Mouse (Mus musculus) heart, postnatal 0 days (tissue): ENCODE results near the gene Phldb3. TPM values are rescaled to one million over a fixed set of nuclear protein-coding genes. Genes with fewer than 3 reads are reported as not detected.
A peak's percentile ranks its signal among the peaks of the same experiment; 100 is the strongest.

Experiments
- ATAC-seq: fragments of 200-750 bp; cut with Nextera tagmentation; 2 replicates; pipeline ENCODE4 v1.8.0; 2017; ENCODE audit warnings: low read depth, moderate number of reproducible peaks, moderate library complexity; ENCODE audit not compliant: insufficient read depth
- DNase-seq: peaks from one replicate; pipeline ENCODE4 v3.0.0-alpha.2; 2016; ENCODE audit warnings: low spot score
- H3K27ac ChIP-seq: fragments of 300-500 bp; sonication (generic); 2 replicates; pipeline ENCODE4 v1.5.1; 2014; ENCODE audit warnings: low read depth, mild to moderate bottlenecking
- H3K27me3 ChIP-seq: fragments of 300-500 bp; sonication (generic); 2 replicates; pipeline ENCODE4 v1.6.1; 2014; ENCODE audit warnings: low read length, mixed read lengths; ENCODE audit not compliant: control insufficient read depth, insufficient read depth
- H3K36me3 ChIP-seq: fragments of 300-500 bp; sonication (generic); replicated peaks from 2 replicates; pipeline ENCODE4 v1.6.1; 2014; ENCODE audit warnings: low read length, mixed read lengths; ENCODE audit not compliant: control insufficient read depth, insufficient read depth
- H3K4me1 ChIP-seq: fragments of 300-500 bp; sonication (generic); 2 replicates; pipeline ENCODE4 v1.6.1; 2014; ENCODE audit warnings: antibody characterized with exemption; ENCODE audit not compliant: control insufficient read depth, insufficient read depth
- H3K4me2 ChIP-seq: fragments of 300-500 bp; sonication (generic); 2 replicates; pipeline ENCODE4 v1.6.1; 2014; ENCODE audit warnings: low read depth, mild to moderate bottlenecking, low read length, moderate library complexity
- H3K4me3 ChIP-seq: fragments of 300-500 bp; sonication (generic); 2 replicates; pipeline ENCODE4 v1.5.1; 2014; ENCODE audit warnings: low read depth, low read length
- H3K9ac ChIP-seq: fragments of 300-500 bp; sonication (generic); replicated peaks from 2 replicates; pipeline ENCODE4 v1.6.1; 2014; ENCODE audit warnings: low read depth, low read length, mixed read lengths
- H3K9me3 ChIP-seq: fragments of 300-500 bp; sonication (generic); replicated peaks from 2 replicates; pipeline ENCODE4 v1.6.1; 2016; ENCODE audit warnings: low read length; ENCODE audit not compliant: control insufficient read depth
- CTCF ChIP-seq: IDR thresholded peaks from 2 replicates; pipeline ENCODE4 v1.5.1; 2016; ENCODE audit warnings: antibody characterized with exemption, control low read depth, low read depth
- EP300 ChIP-seq: IDR thresholded peaks from 2 replicates; pipeline ENCODE4 v1.6.1; 2016; ENCODE audit warnings: antibody characterized with exemption, low read depth
- WGBS: fragments of 180-500 bp; shearing (Covaris S2); extraction: QIAGEN DNeasy Blood & Tissue Kit; methylation state at CpG from one replicate; pipeline ENCODE4 v1.1.7; 2014; 5-methylcytosine and 5-hydroxymethylcytosine counted together
- polyA plus RNA-seq: library from polyadenylated mRNA; unstranded; fragments of >200 nt; fragmentation: Nextera tagmentation; extraction: Ambion mirVana; gene quantifications from 2 replicates; pipeline ENCODE4 v1.2.1, GENCODE M21; 2015
- total RNA-seq: library from RNA; depleted of rRNA; stranded (reverse); fragments of >200 nt; gene quantifications from 2 replicates; pipeline ENCODE4 v1.2.3, GENCODE M21; 2014; ENCODE audit warnings: low replicate concordance; rRNA removed

Gene Phldb3
- total RNA-seq (not detected in 2 replicates), polyA plus RNA-seq (not detected in 2 replicates)

GRCm38 (mm10) chr7:24610144-24610878, at the start of gene Phldb3:
Phldb3 (plus strand) TSS chr7:24610763.
- H3K27me3 ChIP-seq, result peaks cover 49% of the 10 kb centered on the region
- TF ChIP-seq CTCF (no peak), EP300 (no peak)
- DNase-seq, result no peak
- no peak within 1 kb of the TSS for H3K27ac ChIP-seq
- no peaks in the 10 kb centered on the region for H3K9me3 ChIP-seq
- no peak within 1 kb of the TSS for H3K9ac ChIP-seq
- 6% methylated on average over 27 of the region's 27 CpGs for WGBS
- peaks cover 3% of the 10 kb centered on the region; the same call in 1 of the 2 replicates for H3K4me1 ChIP-seq
- H3K36me3 ChIP-seq, result no peaks in the 10 kb centered on the region
- peak within 1 kb of the TSS; percentile 47 for H3K4me3 ChIP-seq
- no peak for ATAC-seq
- peak within 1 kb of the TSS; percentile 58 for H3K4me2 ChIP-seq

- H3K4me2 ChIP-seq, result no peak overlapping the region
- TF ChIP-seq EP300, result no peak
- no peak for TF ChIP-seq CTCF
- H3K9me3 ChIP-seq, result no peaks in the 10 kb centered on the region
- no peak overlapping the region for H3K9ac ChIP-seq
- H3K36me3 ChIP-seq, result peaks cover 43% of the 10 kb centered on the region
- H3K4me3 ChIP-seq, result no peak overlapping the region
- no peaks in the 10 kb centered on the region for H3K27me3 ChIP-seq
- no peaks in the 10 kb centered on the region for H3K4me1 ChIP-seq
- no peak for ATAC-seq
- no peak overlapping the region for H3K27ac ChIP-seq
- WGBS, result 90% methylated on average over 4 of the region's 4 CpGs
- DNase-seq, result no peak
Measured at GRCm38 (mm10) chr7:24561450-24561849, 49.1 kb upstream of the Phldb3 start.

GRCm38 (mm10) chr7:24563191-24563836, 47.2 kb upstream of the Phldb3 start:
- 87% methylated on average over 8 of the region's 8 CpGs for WGBS

GRCm38 (mm10) chr7:24563837-24564206, 46.7 kb upstream of the Phldb3 start:
- Histone ChIP-seq H3K27me3 (no peaks in the 10 kb centered on the region), H3K4me3 (no peak overlapping the region), H3K9me3 (no peaks in the 10 kb centered on the region), H3K4me1 (no peaks in the 10 kb centered on the region), H3K27ac (no peak overlapping the region), H3K4me2 (no peak overlapping the region), H3K36me3 (peaks cover 62% of the 10 kb centered on the region), H3K9ac (no peak overlapping the region)
- DNase-seq, result no peak
- no peak for ATAC-seq
- WGBS, result 84% methylated on average over 4 of the region's 4 CpGs
- TF ChIP-seq CTCF (no peak), EP300 (no peak)

More at GRCm38 (mm10) chr7:24563191-24563836, 47.2 kb upstream of the Phldb3 start:
- DNase-seq (no peak), ATAC-seq (no peak)
- H3K36me3 ChIP-seq, result peaks cover 57% of the 10 kb centered on the region
- H3K27ac ChIP-seq, result no peak overlapping the region
- no peak overlapping the region for H3K4me2 ChIP-seq
- H3K4me1 ChIP-seq, result no peaks in the 10 kb centered on the region
- no peaks in the 10 kb centered on the region for H3K27me3 ChIP-seq
- no peak overlapping the region for H3K9ac ChIP-seq
- no peaks in the 10 kb centered on the region for H3K9me3 ChIP-seq
- no peak overlapping the region for H3K4me3 ChIP-seq
- TF ChIP-seq EP300, result no peak
- no peak for TF ChIP-seq CTCF

- Histone ChIP-seq H3K4me2 (no peak overlapping the region), H3K9me3 (no peaks in the 10 kb centered on the region), H3K36me3 (peaks cover 63% of the 10 kb centered on the region), H3K27me3 (no peaks in the 10 kb centered on the region), H3K4me3 (no peak overlapping the region), H3K27ac (no peak overlapping the region), H3K9ac (no peak overlapping the region), H3K4me1 (no peaks in the 10 kb centered on the region)
- ATAC-seq (peak; percentile 57; the same call in 1 of the 2 replicates), DNase-seq (peak; percentile 21)
- peak; percentile 79 for TF ChIP-seq CTCF
- TF ChIP-seq EP300, result no peak
- WGBS, result 59% methylated on average over 6 of the region's 6 CpGs
Measured at GRCm38 (mm10) chr7:24564607-24565265, 45.8 kb upstream of the Phldb3 start.
